Mouse (Mus musculus): ENCODE measurements around the gene Ptf1a. TPM values are rescaled to one million over a fixed set of nuclear protein-coding genes. Genes with fewer than 3 reads are reported as not detected.

Gene Ptf1a
- polyA plus RNA-seq, 1 experiment from 2014 or later, result 0.32 TPM

DNA sequence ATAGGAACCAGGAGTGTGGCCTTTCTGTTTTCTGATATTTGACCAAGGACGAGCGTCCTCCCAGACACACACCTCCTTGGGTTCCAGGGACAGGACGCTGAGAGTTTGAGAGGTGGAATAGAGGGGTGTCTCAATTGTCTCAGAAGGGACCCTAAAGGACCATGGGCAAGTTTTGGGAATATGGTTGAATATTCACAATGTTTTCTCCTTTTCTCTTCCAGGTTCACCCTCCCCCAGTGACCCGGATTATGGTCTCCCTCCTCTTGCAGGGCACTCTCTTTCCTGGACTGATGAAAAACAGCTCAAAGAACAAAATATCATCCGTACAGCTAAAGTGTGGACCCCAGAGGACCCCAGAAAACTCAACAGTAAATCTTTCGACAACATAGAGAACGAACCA is 1.3 kb downstream of the Ptf1a start:
- H3K9ac ChIP-seq (ENCODE audit: low read depth, low read length), result no peak overlapping the region
- 5% methylated on average over 7 of the region's 7 CpGs for WGBS (ENCODE audit: insufficient replicate concordance)
- no peaks in the 10 kb centered on the region for H3K36me3 ChIP-seq (ENCODE audit: control insufficient read depth, insufficient read depth)
- no peak overlapping the region for H3K4me2 ChIP-seq (ENCODE audit: low read depth, low read length)
- H3K4me3 ChIP-seq (ENCODE audit: low read depth, low read length), result no peak overlapping the region
- no peak overlapping the region for H3K27ac ChIP-seq (ENCODE audit: low read length)
- H3K9me3 ChIP-seq (replicated peaks; ENCODE audit: control insufficient read depth, low read length), result no peaks in the 10 kb centered on the region
- ATAC-seq (ENCODE audit: low read depth), result no peak
- no peaks in the 10 kb centered on the region for H3K4me1 ChIP-seq (ENCODE audit: control insufficient read depth, low read depth, low read length)
- peaks cover 81% of the 10 kb centered on the region for H3K27me3 ChIP-seq (ENCODE audit: control insufficient read depth, insufficient read depth, low read depth, low read length)

DNA sequence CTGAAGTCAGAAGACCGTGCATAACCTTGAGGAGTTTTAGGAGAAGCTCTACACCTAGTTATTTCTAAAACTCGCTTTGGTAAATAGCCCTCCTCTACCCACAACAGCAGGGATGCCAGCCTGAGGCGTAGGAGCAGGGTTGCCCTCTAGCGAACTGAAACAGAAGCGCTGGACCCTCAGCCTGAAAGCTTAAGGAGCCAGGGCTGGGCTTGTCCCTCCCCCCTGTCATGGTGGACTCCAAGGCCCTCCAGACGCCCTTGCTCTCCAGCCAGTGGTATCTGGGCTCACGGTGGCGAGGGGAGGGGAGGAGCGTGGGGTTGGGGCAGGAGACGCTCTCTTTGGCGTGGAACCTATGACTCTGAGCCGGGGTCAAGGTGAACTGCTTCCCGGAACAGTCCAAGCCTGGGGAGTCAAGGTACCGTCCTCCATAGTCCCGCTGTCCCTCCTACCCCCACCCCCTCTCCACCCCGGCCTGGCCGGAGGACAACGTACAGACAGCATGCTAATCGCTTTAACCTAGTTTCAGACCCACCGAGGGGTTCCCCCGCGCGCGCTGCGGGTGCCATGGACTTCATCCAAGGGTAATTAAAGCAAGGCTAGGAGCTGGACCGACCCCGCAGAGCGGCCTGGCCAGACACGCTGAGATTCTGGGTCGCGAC is 2.7 kb downstream of the Ptf1a start:
- ATAC-seq (ENCODE audit: low read depth), result no peak
- H3K4me2 ChIP-seq (ENCODE audit: low read depth, low read length), result no peak overlapping the region
- no peaks in the 10 kb centered on the region for H3K4me1 ChIP-seq (ENCODE audit: control insufficient read depth, low read depth, low read length)
- 3% methylated on average over 31 of the region's 31 CpGs for WGBS (ENCODE audit: insufficient replicate concordance)
- no peaks in the 10 kb centered on the region for H3K9me3 ChIP-seq (replicated peaks; ENCODE audit: control insufficient read depth, low read length)
- no peak overlapping the region for H3K9ac ChIP-seq (ENCODE audit: low read depth, low read length)
- H3K36me3 ChIP-seq (ENCODE audit: control insufficient read depth, insufficient read depth), result no peaks in the 10 kb centered on the region
- peaks cover 89% of the 10 kb centered on the region for H3K27me3 ChIP-seq (ENCODE audit: control insufficient read depth, insufficient read depth, low read depth, low read length)
- H3K4me3 ChIP-seq (ENCODE audit: low read depth, low read length), result no peak overlapping the region
- H3K27ac ChIP-seq (ENCODE audit: low read length), result no peak overlapping the region

DNA sequence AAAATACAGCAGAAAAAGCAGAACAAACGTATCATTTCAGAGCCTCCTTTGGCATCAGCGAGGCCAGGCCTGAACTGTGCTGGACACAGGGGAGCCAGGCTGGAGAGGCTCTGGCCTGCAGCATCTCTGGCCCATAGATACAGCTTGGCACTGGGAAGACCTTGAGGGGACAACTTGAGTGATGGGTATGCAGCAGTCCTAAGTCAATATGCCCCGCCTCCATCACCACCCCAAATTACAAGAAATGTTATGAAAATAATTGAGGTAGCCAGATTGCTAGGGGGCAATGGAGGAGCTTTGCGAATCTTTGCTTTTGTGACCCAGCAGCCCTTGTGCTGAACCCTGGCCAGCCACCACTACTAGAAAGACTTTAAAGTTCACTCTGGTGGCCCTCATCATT is 3.8 kb downstream of the Ptf1a start:
- Histone ChIP-seq H3K9ac (ENCODE audit: low read depth, low read length) (no peak overlapping the region), H3K27ac (ENCODE audit: low read length) (no peak overlapping the region), H3K4me3 (ENCODE audit: low read depth, low read length) (no peak overlapping the region), H3K27me3 (ENCODE audit: control insufficient read depth, insufficient read depth, low read depth, low read length) (peaks cover 94% of the 10 kb centered on the region), H3K4me2 (ENCODE audit: low read depth, low read length) (no peak overlapping the region), H3K9me3 (replicated peaks; ENCODE audit: control insufficient read depth, low read length) (no peaks in the 10 kb centered on the region), H3K4me1 (ENCODE audit: control insufficient read depth, low read depth, low read length) (no peaks in the 10 kb centered on the region), H3K36me3 (ENCODE audit: control insufficient read depth, insufficient read depth) (no peaks in the 10 kb centered on the region)
- 20% methylated on average over 4 of the region's 4 CpGs for WGBS (ENCODE audit: insufficient replicate concordance)
- ATAC-seq (ENCODE audit: low read depth), result no peak

DNA sequence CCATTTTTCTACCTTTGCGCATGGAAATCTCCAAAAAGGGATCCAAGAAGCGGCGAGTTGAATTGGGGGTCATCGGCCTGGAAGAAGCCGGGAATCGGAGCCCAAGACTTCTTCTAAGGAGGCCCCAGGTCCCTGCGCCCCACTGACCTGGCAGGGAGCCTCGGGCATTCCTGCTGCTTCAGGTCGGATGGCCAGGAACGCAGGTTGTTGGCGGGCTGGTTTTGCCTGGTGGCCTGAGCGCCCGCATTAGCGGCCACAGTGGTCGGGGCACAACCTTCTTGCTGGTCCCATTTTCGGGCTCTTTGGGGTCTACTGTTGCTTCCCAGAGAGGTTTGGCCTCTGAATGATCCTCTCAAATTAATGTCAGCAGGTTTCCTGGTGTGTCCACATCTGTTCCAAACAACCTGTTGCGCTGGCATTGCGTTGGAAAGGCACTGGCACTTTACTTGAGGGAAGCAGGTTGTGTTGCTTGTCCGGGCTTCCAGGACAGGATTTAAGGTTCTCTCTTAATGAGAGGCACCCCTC is 7.1 kb downstream of the Ptf1a start:
- Histone ChIP-seq H3K9ac (ENCODE audit: low read depth, low read length) (no peak overlapping the region), H3K4me3 (ENCODE audit: low read depth, low read length) (no peak overlapping the region), H3K9me3 (replicated peaks; ENCODE audit: control insufficient read depth, low read length) (no peaks in the 10 kb centered on the region), H3K27me3 (ENCODE audit: control insufficient read depth, insufficient read depth, low read depth, low read length) (peaks cover 77% of the 10 kb centered on the region), H3K27ac (ENCODE audit: low read length) (no peak overlapping the region), H3K4me1 (ENCODE audit: control insufficient read depth, low read depth, low read length) (no peaks in the 10 kb centered on the region), H3K4me2 (ENCODE audit: low read depth, low read length) (no peak overlapping the region), H3K36me3 (ENCODE audit: control insufficient read depth, insufficient read depth) (no peaks in the 10 kb centered on the region)
- WGBS (ENCODE audit: insufficient replicate concordance), result 1% methylated on average over 19 of the region's 19 CpGs
- no peak for ATAC-seq (ENCODE audit: low read depth)

DNA sequence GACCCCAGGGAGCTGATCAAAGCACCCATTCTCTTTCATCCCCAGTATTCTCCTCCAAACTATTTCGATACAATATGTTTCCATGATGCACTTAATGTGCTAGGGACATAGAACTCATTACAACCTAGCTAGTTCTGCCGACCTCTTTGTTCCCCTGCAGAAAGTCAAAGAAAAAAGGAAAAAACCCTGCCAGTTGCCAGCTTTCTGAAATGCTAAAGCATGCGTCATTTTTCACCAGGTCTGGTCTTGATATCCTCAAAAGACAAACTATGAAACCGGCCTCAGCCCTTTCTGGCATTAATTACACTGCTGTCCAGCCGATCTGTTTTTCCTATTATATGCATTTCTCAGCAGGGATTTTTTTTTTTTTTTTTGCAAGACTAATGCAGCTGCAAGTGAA is 9.8 kb downstream of the Ptf1a start:
- no peak for ATAC-seq (ENCODE audit: low read depth)
- Histone ChIP-seq H3K9me3 (replicated peaks; ENCODE audit: control insufficient read depth, low read length) (no peaks in the 10 kb centered on the region), H3K9ac (ENCODE audit: low read depth, low read length) (no peak overlapping the region), H3K27me3 (ENCODE audit: control insufficient read depth, insufficient read depth, low read depth, low read length) (peaks cover 52% of the 10 kb centered on the region), H3K4me1 (ENCODE audit: control insufficient read depth, low read depth, low read length) (no peaks in the 10 kb centered on the region), H3K27ac (ENCODE audit: low read length) (no peak overlapping the region), H3K4me3 (ENCODE audit: low read depth, low read length) (no peak overlapping the region), H3K4me2 (ENCODE audit: low read depth, low read length) (no peak overlapping the region), H3K36me3 (ENCODE audit: control insufficient read depth, insufficient read depth) (no peaks in the 10 kb centered on the region)
- WGBS (ENCODE audit: insufficient replicate concordance), result 6% methylated on average over 5 of the region's 5 CpGs

DNA sequence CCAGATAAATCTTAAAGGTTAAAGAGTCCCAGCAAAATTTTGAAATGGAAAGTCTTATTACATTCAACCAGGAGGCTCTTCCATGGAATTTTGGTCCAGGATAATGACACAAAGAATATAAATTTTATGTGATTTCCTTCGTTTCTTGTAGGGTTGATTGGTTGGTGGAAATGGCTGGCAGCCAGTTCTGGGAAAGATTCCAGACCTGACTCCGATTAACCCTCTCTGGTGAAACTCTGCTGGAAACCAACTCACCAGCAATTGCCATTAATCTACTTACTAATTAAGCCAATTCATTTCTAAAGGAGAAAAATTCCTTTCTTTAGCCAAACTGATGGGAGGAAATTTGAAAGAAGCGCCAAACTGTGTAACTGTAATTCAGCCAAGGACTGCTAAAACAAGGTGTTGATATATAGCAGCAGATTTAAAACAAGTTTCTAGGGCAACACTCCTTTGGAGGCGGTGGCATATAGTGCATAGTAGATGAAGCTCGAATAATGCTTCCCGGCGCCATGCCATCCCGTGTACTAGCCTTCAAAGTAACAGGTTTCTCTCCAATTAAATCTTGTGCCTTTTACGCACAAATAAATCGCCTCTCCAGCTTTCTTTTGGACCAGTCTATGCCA is 10.5 kb downstream of the Ptf1a start:
- no peak overlapping the region for H3K9ac ChIP-seq (ENCODE audit: low read depth, low read length)
- 12% methylated on average over 10 of the region's 10 CpGs for WGBS (ENCODE audit: insufficient replicate concordance)
- H3K27me3 ChIP-seq (ENCODE audit: control insufficient read depth, insufficient read depth, low read depth, low read length), result peaks cover 45% of the 10 kb centered on the region
- H3K4me1 ChIP-seq (ENCODE audit: control insufficient read depth, low read depth, low read length), result no peaks in the 10 kb centered on the region
- no peak for ATAC-seq (ENCODE audit: low read depth)
- no peak overlapping the region for H3K27ac ChIP-seq (ENCODE audit: low read length)
- no peak overlapping the region for H3K4me3 ChIP-seq (ENCODE audit: low read depth, low read length)
- H3K9me3 ChIP-seq (replicated peaks; ENCODE audit: control insufficient read depth, low read length), result no peaks in the 10 kb centered on the region
- H3K36me3 ChIP-seq (ENCODE audit: control insufficient read depth, insufficient read depth), result no peaks in the 10 kb centered on the region
- H3K4me2 ChIP-seq (ENCODE audit: low read depth, low read length), result no peak overlapping the region

DNA sequence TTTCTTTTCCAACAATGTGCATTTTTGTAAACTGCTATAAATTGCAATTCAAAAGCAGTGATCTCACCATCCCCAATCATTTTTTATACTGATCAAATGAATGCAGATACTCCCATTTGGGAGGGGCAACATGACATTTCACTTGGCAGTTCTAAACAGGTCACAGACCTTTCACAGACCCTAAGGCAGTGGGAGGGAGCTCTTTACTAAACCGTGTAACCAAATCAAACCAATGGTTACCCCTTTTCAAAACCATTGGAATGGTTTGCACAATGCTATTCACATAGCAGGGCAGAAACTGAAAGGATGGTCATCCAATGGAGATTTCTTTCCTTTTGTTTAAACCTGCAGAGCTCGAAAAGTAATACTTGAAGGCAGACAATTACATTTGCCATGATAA is 13.3 kb downstream of the Ptf1a start:
- H3K27ac ChIP-seq (ENCODE audit: low read length), result no peak overlapping the region
- no peak for ATAC-seq (ENCODE audit: low read depth)
- no peaks in the 10 kb centered on the region for H3K4me1 ChIP-seq (ENCODE audit: control insufficient read depth, low read depth, low read length)
- WGBS (ENCODE audit: insufficient replicate concordance), result 30% methylated on average over 2 of the region's 2 CpGs
- no peaks in the 10 kb centered on the region for H3K36me3 ChIP-seq (ENCODE audit: control insufficient read depth, insufficient read depth)
- H3K4me3 ChIP-seq (ENCODE audit: low read depth, low read length), result no peak overlapping the region
- H3K27me3 ChIP-seq (ENCODE audit: control insufficient read depth, insufficient read depth, low read depth, low read length), result peaks cover 17% of the 10 kb centered on the region
- H3K9ac ChIP-seq (ENCODE audit: low read depth, low read length), result no peak overlapping the region
- H3K9me3 ChIP-seq (replicated peaks; ENCODE audit: control insufficient read depth, low read length), result no peaks in the 10 kb centered on the region
- H3K4me2 ChIP-seq (ENCODE audit: low read depth, low read length), result no peak overlapping the region

DNA sequence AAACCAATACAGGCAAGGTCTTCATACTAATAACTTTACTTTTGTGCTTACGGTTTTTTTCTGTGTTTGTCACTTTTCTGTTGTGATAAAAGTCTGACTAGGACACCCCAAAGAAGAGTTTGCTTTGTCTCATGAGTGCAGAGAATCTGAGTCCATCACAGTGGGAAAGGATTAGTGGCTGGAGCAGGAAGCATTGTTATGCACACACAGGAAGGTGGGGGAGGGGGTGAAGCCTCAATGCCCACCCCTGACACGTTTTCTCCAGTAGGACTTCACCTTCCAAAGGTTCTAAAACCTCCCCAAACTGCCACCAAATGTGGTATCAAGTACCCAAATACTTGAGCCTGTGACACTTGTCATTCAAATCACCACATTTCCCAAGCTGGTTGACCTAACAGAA is 16.5 kb downstream of the Ptf1a start:
- WGBS (ENCODE audit: insufficient replicate concordance), result 20% methylated on average over 2 of the region's 2 CpGs
- H3K9ac ChIP-seq (ENCODE audit: low read depth, low read length), result no peak overlapping the region
- H3K4me1 ChIP-seq (ENCODE audit: control insufficient read depth, low read depth, low read length), result no peaks in the 10 kb centered on the region
- no peak for ATAC-seq (ENCODE audit: low read depth)
- H3K27me3 ChIP-seq (ENCODE audit: control insufficient read depth, insufficient read depth, low read depth, low read length), result no peaks in the 10 kb centered on the region; the same call in 1 of the 2 replicates
- no peak overlapping the region for H3K4me2 ChIP-seq (ENCODE audit: low read depth, low read length)
- no peak overlapping the region for H3K27ac ChIP-seq (ENCODE audit: low read length)
- H3K4me3 ChIP-seq (ENCODE audit: low read depth, low read length), result no peak overlapping the region
- no peaks in the 10 kb centered on the region for H3K9me3 ChIP-seq (replicated peaks; ENCODE audit: control insufficient read depth, low read length)
- H3K36me3 ChIP-seq (ENCODE audit: control insufficient read depth, insufficient read depth), result no peaks in the 10 kb centered on the region

DNA sequence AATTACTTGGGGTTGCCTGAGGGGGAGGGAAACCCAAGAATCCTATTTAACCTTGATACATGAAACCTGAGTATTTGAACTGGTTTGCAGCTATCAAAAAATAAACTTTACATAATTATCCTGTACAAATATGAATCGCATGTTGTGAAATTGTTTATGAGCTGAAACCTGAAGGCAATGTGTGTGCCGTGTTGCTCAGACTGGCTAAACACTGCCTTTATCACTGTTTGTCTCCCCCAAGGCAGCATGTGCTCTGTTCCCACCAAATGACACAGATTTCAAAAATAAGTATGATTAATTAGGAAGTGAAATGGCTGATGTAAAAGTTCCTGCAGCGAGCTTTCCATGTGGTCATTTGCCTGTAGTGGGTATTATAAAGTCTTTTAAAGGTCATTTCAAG is 44.8 kb downstream of the Ptf1a start:
- H3K4me1 ChIP-seq (ENCODE audit: control insufficient read depth, low read depth, low read length), result no peaks in the 10 kb centered on the region
- H3K27ac ChIP-seq (ENCODE audit: low read length), result no peak overlapping the region
- no peak overlapping the region for H3K4me3 ChIP-seq (ENCODE audit: low read depth, low read length)
- no peak overlapping the region for H3K4me2 ChIP-seq (ENCODE audit: low read depth, low read length)
- no peaks in the 10 kb centered on the region for H3K36me3 ChIP-seq (ENCODE audit: control insufficient read depth, insufficient read depth)
- H3K9me3 ChIP-seq (replicated peaks; ENCODE audit: control insufficient read depth, low read length), result no peaks in the 10 kb centered on the region
- H3K27me3 ChIP-seq (ENCODE audit: control insufficient read depth, insufficient read depth, low read depth, low read length), result no peaks in the 10 kb centered on the region
- no peak for ATAC-seq (ENCODE audit: low read depth)
- no peak overlapping the region for H3K9ac ChIP-seq (ENCODE audit: low read depth, low read length)
- WGBS (ENCODE audit: insufficient replicate concordance), result 53% methylated on average over 3 of the region's 3 CpGs
